Mouse (Mus musculus) CD4-positive, CD25-positive, alpha-beta regulatory T cell, adult 2 months (primary cell): Measurements from ENCODE around the gene Gnb2.

Experiments used
- DNase-seq: peaks from one replicate; pipeline ENCODE4 v3.0.0-alpha.2; 2012; ENCODE audit warnings: low read depth, low spot score

Gnb2 gene

GRCm38 (mm10) chr5:137519691-137520550 lies 13.4 kb downstream of the Gnb2 start:
- DNase-seq, result no peak

- peak; percentile 55 for DNase-seq
Observed at GRCm38 (mm10) chr5:137518436-137518835, 14.9 kb downstream of the Gnb2 start, which contains the start of gene Gigyf1. Gene Gigyf1 (plus strand): TSS chr5:137518548.

GRCm38 (mm10) chr5:137514811-137515210 lies 18.5 kb downstream of the Gnb2 start:
- DNase-seq, result no peak

- no peak for DNase-seq
Observed at GRCm38 (mm10) chr5:137513951-137514721, 19.2 kb downstream of the Gnb2 start.

- DNase-seq, result peak; percentile 48
Observed at GRCm38 (mm10) chr5:137512847-137513794, 20.2 kb downstream of the Gnb2 start.

GRCm38 (mm10) chr5:137511706-137512105 lies 21.6 kb downstream of the Gnb2 start:
- DNase-seq, result no peak

GRCm38 (mm10) chr5:137510573-137511390 lies 22.5 kb downstream of the Gnb2 start:
- DNase-seq, result peak; percentile 51

GRCm38 (mm10) chr5:137510014-137510501 lies 23.3 kb downstream of the Gnb2 start:
- DNase-seq, result peak; percentile 85

GRCm38 (mm10) chr5:137504041-137504440 lies 29.3 kb downstream of the Gnb2 start:
- peak; percentile 44 for DNase-seq

- DNase-seq, result peak; percentile 85
Observed at GRCm38 (mm10) chr5:137502667-137503110, 30.6 kb downstream of the Gnb2 start.

GRCm38 (mm10) chr5:137501709-137502666 lies 31.3 kb downstream of the Gnb2 start, which contains the start of gene Pop7:
Gene Pop7 (minus strand): TSS chr5:137502518.
- peak; percentile 100 for DNase-seq

GRCm38 (mm10) chr5:137500186-137500585 lies 33.1 kb downstream of the Gnb2 start:
- DNase-seq, result no peak

- no peak for DNase-seq
Observed at GRCm38 (mm10) chr5:137493831-137494230, 39.5 kb downstream of the Gnb2 start.

GRCm38 (mm10) chr5:137491559-137491958 lies 41.8 kb downstream of the Gnb2 start:
- no peak for DNase-seq

- DNase-seq, result peak; percentile 44
Observed at GRCm38 (mm10) chr5:137487616-137488015, 45.7 kb downstream of the Gnb2 start.

GRCm38 (mm10) chr5:137485851-137486155 lies 47.5 kb downstream of the Gnb2 start:
- DNase-seq, result no peak

GRCm38 (mm10) chr5:137485071-137485850 lies 48.0 kb downstream of the Gnb2 start:
- no peak for DNase-seq

GRCm38 (mm10) chr5:137481897-137482296 lies 51.4 kb downstream of the Gnb2 start:
- no peak for DNase-seq
